Mouse (Mus musculus) A20 (cell line): ENCODE results near the gene 1110051M20Rik.

Experiments used
- DNase-seq: peaks from one replicate; pipeline ENCODE4 v3.0.0-alpha.2; 2011; ENCODE audit warnings: low read depth, low spot score

The 1110051M20Rik gene

DNA sequence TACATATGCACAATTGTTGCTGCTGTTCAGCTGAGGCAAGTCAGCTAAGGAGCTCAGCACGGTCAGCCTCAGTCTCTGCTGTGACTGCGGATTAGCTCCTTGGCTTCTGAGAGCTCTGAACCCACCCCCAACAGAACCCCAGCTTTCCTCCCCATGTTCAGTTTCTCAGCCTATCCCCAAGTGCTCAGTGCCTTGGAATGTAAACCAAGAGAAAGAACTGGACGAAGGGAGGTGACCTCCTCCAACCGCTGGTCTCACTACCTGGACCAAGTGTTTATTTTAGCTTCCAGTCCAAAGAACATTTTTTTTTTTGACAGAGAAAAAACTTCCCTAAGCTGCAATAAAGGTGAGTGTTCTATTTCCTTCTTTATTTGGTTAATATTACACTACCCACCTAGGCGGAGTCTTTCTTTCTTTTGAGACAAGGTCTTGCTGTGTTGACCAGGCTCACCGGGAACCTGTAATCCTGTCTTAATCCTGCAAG lies 94.5 kb downstream of the 1110051M20Rik start:
- DNase-seq, result no peak

DNA sequence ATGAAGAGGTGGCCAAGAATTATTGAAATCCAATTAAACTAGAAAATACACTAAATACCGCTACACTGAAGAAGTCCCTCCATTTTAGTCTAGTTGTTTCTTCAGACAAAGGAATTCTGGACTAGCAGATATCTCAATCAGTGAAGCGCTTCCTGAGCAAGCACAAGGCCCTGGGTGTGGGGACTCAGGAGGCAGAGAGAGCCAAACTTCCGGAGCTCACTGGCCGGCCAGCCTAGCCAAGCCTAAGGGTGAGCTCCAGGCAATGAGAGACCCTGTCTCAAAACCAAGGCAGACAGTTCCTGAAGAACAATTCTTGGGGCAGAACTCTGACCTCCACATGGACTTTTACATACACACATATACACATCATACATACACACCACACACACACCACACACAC lies 95.6 kb downstream of the 1110051M20Rik start:
- DNase-seq, result no peak

DNA sequence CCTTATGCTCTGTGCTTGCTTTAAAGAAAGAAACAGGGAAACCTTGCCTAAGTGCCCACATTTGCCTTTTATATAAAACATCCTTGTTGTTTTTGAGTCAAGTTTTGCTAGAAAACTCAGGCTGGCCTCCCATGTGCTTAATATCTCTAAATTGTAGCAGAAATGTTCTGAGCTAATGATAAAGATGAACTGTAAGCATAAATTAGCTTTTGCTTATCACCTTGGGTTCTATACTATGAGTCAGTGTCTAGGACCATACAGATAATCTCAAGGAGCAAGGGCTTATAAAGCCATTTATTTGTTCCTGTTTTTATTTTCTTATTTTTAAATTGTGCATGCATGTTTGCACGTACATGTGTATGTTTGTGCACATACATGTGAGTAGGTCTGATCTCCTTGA lies 98.9 kb downstream of the 1110051M20Rik start:
- DNase-seq, result no peak

DNA sequence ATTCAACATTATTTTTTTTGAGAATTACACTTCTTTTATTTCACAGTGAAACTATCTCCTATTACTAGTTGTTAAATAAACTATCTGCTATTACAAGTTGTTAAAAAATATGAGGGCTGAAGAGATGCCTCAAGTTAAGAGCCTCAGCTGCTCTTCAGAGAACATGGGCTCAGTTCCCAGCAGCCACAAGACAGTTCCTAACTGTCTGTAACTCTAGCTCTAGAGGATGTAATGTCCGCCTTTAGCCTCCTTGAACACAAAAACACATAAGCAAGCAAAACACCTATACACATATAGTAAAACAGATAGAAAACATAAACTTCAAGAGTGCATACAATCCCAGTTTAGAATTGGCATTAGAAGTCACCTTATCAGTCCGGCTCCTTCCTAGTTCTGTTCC lies 104.9 kb downstream of the 1110051M20Rik start:
- DNase-seq, result no peak

DNA sequence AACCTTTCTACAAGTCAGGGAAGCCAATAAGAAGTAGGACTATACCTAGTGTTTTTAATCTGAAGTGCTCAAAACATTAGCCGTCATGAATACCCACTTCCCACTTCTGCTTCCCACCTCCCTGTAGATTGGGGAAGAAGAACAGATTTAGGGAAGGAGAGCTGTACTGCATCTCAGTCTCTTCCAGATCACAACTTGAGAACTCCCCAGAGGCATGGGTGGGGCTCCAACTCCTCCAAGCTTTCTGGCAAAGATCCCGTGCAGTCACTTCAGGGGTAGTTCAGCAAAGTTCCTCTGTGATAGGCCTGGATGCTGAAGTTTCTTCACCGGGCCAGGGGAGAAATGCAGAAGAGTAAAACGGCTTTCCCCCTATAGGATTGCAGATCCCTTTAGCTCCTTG lies 109.4 kb downstream of the 1110051M20Rik start:
- no peak for DNase-seq

DNA sequence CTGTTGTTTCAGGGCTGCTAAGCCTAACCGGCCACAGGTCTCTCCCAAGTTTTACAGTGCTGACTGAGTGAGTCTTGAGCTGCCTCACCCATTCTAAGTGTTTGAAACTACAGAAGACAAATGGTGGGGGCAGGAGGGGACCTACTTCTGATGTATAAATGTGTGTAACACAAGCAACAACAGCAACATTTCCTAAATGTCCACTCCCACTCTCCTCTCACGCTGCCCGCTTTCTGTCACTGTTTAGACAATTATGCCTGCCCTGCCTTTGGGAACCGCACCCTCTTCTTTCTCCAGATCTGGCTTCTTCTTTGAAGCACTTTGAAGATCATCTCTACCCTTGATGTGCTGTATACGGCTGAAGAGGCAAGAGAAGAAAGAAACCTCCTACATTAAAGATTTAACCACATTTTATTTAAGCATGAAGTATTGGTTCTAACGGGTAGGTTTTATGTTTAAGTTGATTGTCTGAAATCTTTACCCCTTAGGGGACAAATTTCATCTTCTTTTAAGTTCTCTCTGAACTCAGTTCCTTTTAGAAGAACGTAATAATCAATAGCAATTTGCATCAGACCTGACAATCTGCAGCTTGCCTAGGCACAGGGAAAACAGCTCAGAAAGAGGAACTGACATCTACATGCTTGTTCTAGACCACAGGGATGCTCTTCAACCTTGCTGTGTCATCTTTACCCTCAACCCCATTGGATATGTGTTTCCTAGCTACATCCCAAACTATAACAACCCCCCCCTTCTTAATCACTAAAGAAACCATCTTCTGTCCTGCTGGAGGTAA lies 113.3 kb downstream of the 1110051M20Rik start:
- peak; percentile 75 for DNase-seq

DNA sequence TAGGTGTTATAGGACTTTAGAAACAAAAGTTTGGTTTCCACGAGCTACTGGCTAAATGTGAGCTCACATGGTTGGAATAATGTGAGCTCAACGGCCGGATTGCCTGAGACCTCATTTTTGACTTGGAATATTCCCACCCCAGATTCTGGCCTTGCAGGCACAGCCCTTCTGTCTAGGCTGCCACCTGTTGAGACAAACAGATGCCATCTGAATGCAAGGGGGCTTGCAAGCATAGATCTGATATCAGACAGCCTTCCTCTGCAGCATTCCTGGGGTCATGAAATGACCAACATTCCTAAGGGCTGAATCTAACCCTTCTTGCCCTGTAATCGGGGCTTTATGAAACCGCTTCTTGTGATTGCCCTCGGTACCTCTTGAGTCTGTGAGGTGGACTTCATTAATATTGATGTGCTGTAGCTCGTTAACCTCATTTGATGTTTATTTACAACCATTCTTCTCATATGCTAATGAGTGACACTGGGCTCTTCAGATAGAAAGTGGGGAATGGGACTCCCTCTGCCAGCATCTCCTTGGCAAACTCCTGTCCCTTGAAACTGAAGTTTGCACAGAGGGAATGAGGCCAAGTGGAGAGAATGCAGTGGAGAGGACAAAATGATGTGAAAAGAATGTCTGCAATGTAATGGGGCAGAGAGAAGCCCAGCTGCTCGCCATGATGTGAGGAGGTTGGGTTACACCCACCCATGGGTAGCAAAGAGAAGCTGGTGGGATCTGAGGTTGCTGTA lies 114.3 kb downstream of the 1110051M20Rik start:
- DNase-seq, result no peak

DNA sequence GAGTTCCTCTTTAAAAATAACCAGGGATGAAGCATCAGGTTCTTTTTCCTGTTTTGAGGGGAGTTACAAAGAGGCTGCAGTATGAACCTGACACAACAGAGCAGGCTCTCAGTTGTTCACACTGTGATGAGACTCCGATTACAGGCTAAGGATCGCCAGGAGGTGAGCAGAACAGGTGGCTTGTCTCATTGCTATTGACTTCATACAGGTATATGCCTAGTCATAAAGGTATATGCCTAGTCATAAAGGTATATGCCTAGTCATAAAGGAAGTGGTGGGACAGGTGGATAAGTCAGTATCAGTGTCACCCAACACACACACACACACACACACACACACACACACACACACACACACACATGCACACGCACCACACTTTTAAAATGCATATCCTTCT lies 115.8 kb downstream of the 1110051M20Rik start:
- no peak for DNase-seq

DNA sequence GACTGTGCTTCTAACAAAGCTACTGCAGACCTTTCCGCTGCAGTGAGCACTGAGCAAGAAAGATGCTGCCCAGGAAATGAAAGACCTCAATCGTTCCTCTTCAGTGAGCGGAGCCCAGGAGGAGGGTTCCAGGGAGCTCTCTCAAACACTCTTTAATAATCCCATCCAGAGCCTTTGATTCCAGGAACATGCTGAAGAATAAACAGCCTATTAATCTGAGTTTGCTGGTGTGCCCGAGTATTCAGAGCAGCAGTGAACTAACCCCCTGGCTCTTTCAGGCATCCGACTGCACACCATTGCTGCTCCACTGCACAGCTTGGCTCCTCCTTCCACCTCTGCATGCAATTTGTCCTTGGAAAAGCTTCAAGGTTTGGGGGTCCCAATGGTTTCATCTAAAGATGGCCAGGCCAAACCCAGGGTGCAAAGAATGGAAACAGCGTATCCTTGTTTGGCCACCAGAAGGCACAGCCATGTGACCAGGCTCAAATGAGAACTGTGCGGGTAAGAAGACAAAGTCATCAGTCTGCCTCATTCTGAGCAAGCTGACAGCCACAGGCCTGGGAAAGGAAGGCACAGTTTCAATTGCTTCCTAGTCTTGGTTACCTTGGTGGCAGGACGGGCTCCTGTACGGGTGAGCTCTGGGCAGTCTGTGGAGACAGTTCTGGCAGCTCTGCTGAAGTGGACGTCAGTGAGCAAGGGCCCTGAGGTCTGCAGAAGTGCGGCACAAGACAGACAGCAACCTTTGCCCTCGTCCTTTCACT lies 116.4 kb downstream of the 1110051M20Rik start:
- peak; percentile 31 for DNase-seq

DNA sequence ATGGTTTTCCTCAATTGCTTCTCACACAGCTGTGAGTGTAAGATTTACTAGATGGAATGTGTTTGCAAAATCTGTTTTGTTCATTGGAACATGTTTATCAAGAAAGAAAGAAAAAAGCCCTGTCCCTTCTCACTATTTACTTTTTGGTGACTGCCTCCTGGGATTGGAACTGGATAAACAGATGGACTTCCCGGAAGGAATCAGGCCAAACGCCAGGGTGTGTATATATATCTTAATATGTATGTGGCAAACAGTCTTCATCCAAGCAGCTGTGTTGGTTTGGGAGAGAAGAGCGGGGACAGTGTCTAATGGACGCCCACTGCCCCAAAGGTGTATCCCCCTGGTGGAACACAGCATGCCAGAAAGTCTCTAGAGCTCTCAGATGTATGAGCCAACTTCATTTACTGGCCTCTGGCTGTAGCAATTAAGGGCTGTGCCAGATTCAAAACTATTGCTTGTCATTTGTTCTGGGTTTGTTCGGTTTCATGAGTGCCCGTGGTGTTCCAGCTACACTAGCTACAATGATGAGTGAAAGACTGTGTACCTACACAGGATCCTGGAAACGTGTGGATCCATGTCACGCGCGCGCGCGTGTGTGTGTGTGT lies 117.7 kb downstream of the 1110051M20Rik start:
- no peak for DNase-seq

DNA sequence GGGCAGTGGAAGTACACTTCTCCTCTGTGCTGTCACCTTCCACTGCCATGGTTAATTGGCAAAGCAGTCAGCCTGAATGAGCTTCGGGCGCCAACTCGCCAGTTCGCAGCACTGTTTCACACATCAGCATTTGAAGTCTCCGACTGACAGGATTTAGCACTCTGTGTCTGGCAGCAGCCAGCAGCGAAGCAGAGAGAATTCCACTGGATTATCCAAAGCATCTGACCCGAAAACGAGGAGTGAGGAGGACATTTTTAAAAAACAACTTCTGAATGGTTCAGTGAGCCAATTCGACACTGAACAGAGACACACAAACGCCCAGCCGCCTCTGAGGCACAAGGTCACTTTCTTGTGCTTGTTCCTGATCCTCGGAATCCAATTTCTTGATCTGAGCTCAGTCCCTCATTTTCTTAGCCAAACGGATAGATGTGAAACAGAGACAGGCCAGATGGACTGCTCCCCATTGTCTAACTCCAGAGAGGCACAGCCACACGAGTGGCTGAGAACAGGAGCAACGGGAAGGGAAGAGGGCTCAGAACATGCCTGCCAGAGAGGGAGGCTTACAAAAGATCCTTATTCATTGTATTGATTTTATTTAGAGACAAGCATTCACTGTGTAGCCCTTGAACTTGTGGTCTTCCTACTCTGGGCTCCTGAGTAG lies 119.6 kb downstream of the 1110051M20Rik start:
- no peak for DNase-seq

DNA sequence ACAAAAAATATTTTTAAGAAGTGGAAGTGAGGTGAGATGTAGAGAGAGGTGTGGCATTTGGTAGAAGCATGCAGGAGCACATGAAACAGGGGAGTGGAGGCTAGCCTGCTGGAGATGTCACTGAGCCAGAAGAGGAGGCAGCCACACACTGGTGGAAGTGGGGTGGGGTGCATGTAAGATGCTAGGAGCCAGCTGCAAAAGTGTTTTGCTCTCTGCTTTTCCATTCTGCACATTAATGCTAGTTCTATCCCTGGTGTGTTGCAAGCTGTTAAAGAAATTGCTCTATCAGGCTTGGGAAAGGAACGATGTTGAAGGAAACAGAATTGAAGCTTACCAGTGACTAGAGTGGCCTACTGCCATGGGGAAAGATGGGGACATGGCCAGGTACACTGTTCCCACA lies 120.2 kb downstream of the 1110051M20Rik start:
- no peak for DNase-seq

DNA sequence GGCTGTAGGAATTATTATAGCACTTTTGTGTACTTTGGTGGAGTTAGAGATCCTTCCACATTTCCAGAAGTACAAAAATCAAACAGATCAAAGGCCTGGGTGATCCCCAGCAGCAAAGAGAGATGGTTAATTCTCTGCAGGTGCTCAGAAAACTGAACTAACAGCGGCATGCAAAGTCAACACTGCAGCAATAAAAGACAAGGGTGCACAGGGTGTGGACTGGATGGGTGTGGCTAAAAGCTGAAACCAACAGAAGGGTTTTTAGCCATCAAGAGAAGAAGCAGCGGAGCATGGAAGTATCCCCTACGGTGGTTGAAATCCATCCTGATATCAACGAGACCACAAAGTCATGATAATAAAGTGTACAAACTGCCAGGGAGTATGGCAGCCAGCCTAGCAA lies 122.0 kb downstream of the 1110051M20Rik start:
- DNase-seq, result peak; percentile 54

DNA sequence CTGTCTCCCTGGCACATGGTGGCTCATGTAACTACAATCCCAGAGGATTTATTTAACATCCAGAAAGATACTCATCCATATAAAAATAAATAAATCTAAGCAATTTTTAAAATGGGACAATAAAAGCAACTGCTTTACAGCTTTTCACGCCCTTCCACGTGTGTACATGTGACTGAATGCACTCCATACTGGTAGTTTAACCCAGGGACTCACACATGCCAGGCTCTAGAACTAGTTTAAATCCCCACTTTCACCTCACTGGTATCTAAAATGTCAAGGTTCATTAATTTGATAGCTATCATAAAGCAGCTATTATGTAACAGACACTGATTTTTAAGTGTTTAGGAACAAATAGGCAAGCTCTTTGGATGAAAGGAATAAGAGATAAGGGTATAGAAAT lies 122.6 kb downstream of the 1110051M20Rik start:
- DNase-seq, result no peak

DNA sequence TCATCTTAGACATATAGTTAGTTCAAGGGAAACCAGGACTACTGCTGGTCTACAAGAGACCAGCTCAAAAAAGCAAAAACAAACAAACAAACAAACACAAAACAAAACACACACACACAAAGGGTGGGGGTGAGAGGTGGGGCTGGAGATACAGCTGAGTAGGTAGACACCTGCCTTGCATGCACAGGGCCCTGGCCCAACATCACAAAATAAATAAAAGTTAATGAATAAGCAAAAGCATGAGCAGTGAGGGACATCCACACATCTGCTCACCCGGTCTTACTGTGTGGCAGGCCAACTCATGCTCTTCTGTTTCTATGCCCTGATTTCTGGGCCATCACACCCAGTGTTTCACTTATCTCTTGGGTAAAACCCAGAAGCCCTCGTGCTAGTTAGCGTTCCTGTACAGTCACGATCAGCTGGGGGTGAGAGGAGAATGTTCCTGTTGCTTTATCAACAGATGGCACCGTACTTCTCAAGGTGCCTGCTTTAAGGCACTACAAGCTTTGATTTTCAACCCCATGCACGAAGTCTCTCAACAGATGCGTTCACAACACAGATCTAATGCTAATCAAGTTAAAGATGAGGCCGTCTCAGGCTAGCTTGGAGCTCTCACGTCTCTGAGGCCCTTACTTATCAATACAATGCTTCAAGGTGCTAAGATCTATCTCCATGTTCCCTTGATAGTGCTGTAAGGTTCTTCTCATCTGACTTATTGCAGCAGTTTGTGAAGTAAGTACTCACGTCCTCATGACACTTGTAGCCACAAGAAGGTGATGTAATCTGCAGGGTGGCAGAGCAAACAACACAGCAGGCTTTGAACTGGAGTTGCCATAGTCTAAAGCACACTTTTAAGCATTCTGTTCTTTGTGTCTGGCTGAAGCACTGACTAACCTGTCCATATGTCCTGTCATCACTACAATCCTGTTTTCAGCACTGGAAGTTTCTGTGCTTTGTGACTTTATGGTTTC lies 123.7 kb downstream of the 1110051M20Rik start:
- DNase-seq, result no peak

DNA sequence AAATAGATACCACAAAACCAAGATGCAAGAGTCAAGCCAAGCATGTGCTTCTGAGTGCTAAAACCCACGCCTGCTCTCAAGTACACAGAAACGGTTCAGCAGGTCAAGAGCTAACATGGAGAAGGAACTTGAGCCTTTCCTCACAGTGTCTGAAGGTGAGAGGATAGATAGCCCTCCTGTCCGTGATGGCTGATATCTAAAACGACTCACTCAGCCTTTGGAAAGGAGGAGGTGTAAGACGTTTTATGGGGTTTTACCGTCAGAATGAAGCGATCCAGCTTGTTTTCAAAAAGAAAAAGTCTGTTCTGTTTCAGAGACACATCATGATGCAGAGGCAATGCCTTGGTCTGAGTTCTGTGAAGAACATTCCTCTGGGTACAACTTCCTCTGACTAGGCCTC lies 130.3 kb downstream of the 1110051M20Rik start:
- no peak for DNase-seq

DNA sequence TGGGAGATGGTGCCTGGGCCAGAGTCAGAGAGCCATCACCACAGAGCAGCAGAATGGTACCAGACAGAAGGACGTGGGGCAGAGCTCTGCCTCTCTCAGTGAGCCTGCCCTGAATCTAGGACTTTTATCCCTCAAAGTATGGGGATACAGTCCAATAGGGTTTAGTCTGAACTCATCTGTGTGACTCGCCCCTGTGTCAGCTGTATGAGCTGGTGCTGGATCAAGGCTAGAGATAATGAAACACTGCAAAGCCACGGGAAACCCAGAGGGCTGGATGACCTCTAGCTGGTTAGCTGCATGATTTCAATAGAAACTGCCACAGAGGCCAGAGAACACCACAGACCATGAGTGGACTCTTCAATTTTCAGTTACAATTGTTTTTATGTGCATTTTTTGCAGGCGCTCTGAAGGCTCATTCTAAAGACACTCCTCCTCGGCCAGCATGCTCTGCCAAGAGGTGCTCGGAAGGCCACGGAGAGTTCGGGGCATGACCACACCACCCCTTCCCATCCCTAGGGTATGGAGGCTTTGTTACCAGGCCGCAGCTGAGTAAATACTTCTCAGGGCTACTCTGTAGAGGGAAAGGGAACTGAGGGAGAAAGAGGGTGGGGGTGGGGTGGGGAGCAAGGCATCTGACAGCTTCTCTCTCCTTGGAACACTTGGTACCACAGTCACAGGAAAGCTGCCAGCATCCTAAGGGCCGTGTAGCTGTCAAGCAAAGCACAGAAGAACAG lies 131.8 kb downstream of the 1110051M20Rik start:
- no peak for DNase-seq

DNA sequence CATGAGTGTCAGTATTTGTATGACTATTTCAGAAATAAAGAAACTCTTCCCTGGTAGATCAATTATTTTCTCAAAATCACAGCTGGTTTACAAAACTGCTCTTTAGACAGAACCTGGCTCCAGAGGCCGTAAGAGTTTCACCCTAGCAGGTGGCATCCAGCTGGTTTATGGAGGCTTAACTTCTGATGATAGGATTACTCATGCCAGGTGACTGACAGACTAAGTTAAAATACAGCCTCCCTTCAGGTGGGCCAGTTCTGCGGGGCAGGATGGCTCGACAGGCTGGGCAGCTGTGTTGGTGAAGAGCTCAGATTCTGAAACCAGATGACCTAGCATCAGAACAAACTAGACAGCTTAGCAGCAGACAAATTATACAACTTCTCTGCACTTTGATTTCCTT lies 135.0 kb downstream of the 1110051M20Rik start:
- peak; percentile 82 for DNase-seq

DNA sequence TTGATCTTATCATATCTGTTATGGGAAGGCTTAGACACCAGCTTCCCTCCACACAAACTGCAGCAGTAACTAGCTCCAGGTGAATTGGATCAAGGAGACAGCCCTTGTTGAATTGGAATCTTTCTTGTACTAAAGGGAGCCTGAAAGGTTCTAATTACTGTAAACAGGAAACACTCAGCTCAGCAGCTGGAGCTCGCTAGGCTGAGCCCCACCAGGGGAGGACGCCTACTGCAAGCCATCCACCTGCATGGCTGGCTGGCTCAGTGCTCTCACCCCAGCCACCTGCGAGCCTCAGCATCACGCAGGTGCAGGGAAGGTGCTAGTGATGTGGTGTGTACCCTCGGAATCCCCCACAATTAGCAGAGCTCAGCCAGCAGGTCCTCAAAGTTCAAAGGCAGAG lies 135.8 kb downstream of the 1110051M20Rik start:
- DNase-seq, result peak; percentile 93
